In genomic region chr2:61121281-61121680, GRCm38 (mm10) we compare ENCODE assay signal across 28 mouse cellular contexts.
A peak's percentile ranks its signal among the peaks of the same experiment; 100 is the strongest.
DNase-seq lines count a peak whose midpoint lies in the region; ATAC-seq and TF ChIP-seq lines count a peak whose summit lies in the region.
"Had no signal": no experiment of that assay in that cellular context is flagged by ENCODE, and none has a peak within 500 bp of the region (broad histone marks: within the 10 kb centered on the region; RNA-seq: fewer than 3 reads in every experiment).

No protein-coding gene starts in this region.

- H3K4me1 ChIP-seq in hindbrain, postnatal 0 days (ENCODE audit: insufficient read depth, low read length): no peaks in the 10 kb centered on the region
- H3K4me1 ChIP-seq: embryonic facial prominence, embryonic 12.5 days; embryonic facial prominence, embryonic 15.5 days; heart, embryonic 10.5 days; heart, embryonic 13.5 days; hindbrain, embryonic 12.5 days; hindbrain, embryonic 15.5 days; intestine, embryonic 15.5 days had no signal

- no peak overlapping the region for H3K27ac ChIP-seq in hindbrain, postnatal 0 days
- H3K27ac ChIP-seq: embryonic facial prominence, embryonic 12.5 days; embryonic facial prominence, embryonic 15.5 days; heart, adult 2 months; heart, embryonic 10.5 days; heart, embryonic 13.5 days; hindbrain, embryonic 12.5 days; hindbrain, embryonic 15.5 days; intestine, embryonic 15.5 days had no signal

- H3K9me3 ChIP-seq in hindbrain, postnatal 0 days (ENCODE audit: low read length): no peaks in the 10 kb centered on the region
- H3K9me3 ChIP-seq: embryonic facial prominence, embryonic 12.5 days; embryonic facial prominence, embryonic 15.5 days; G1E; heart, embryonic 10.5 days; heart, embryonic 13.5 days; hindbrain, embryonic 12.5 days; hindbrain, embryonic 15.5 days; intestine, embryonic 15.5 days had no signal

- 81% methylated on average over 5 of the region's 5 CpGs for WGBS in hindbrain, postnatal 0 days

- no peak overlapping the region for H3K9ac ChIP-seq in hindbrain, postnatal 0 days (replicated peaks; ENCODE audit: low read length)
- H3K9ac ChIP-seq: embryonic facial prominence, embryonic 12.5 days; embryonic facial prominence, embryonic 15.5 days; forebrain, postnatal 0 days; heart, embryonic 13.5 days; hindbrain, embryonic 12.5 days; hindbrain, embryonic 15.5 days; intestine, embryonic 15.5 days had no signal

- TF ChIP-seq CTCF in hindbrain, postnatal 0 days (IDR thresholded peaks at IDR 0.05; ENCODE audit: low read depth): no peak

- H3K4me2 ChIP-seq in hindbrain, postnatal 0 days (ENCODE audit: low read depth, low read length): no peak overlapping the region
- H3K4me2 ChIP-seq: embryonic facial prominence, embryonic 12.5 days; embryonic facial prominence, embryonic 15.5 days; heart, embryonic 13.5 days; hindbrain, embryonic 12.5 days; hindbrain, embryonic 15.5 days; intestine, embryonic 15.5 days had no signal

- no peak for ATAC-seq in hindbrain, postnatal 0 days
- ATAC-seq: activated CD4-positive, CD25-positive, alpha-beta regulatory T cell, adult 4 months; forebrain, embryonic 14.5 days; forebrain, postnatal 0 days; intestine, embryonic 15.5 days had no signal

- DNase-seq in urinary bladder, postnatal 14 days (ENCODE audit: low spot score): peak; percentile 37
- no peak for DNase-seq in urinary bladder, postnatal 25 days (ENCODE audit: low spot score)
- peak; percentile 53 for DNase-seq in 3T3-L1 (ENCODE audit: low read depth, low spot score)
- peak; percentile 35 for DNase-seq in NIH3T3 (ENCODE audit: low read depth)
- DNase-seq in hindbrain, postnatal 0 days (ENCODE audit: low spot score): no peak
- no peak for DNase-seq in cerebellum, adult 11-12 months
- DNase-seq: adrenal gland, adult 8-10 months; adrenal gland, postnatal 25 days; B cell, adult 2 months; cerebellum, adult 18-20 months; cerebellum, adult 9-10 months; cerebellum, postnatal 14 days; forebrain, postnatal 0 days; gastrocnemius, postnatal 25 days; heart, adult 2 months; heart, postnatal 14 days; kidney, adult 11 months had no signal

- no peak overlapping the region for H3K4me3 ChIP-seq in hindbrain, postnatal 0 days (ENCODE audit: low read length)
- H3K4me3 ChIP-seq: embryonic facial prominence, embryonic 12.5 days; embryonic facial prominence, embryonic 15.5 days; heart, adult 2 months; heart, embryonic 10.5 days; heart, embryonic 13.5 days; hindbrain, embryonic 12.5 days; hindbrain, embryonic 15.5 days; intestine, embryonic 15.5 days had no signal

- no peaks in the 10 kb centered on the region for H3K27me3 ChIP-seq in hindbrain, postnatal 0 days (ENCODE audit: insufficient read depth, low read length)
- H3K27me3 ChIP-seq: CH12.LX; embryonic facial prominence, embryonic 12.5 days; embryonic facial prominence, embryonic 15.5 days; heart, embryonic 13.5 days; hindbrain, embryonic 12.5 days; hindbrain, embryonic 15.5 days; intestine, embryonic 15.5 days had no signal

- H3K36me3 ChIP-seq in hindbrain, postnatal 0 days (ENCODE audit: insufficient read depth, low read length): no peaks in the 10 kb centered on the region
- H3K36me3 ChIP-seq: embryonic facial prominence, embryonic 12.5 days; embryonic facial prominence, embryonic 15.5 days; G1E; heart, embryonic 10.5 days; heart, embryonic 13.5 days; hindbrain, embryonic 12.5 days; hindbrain, embryonic 15.5 days; intestine, embryonic 15.5 days had no signal

Comparison
In these comparisons a context has a peak if more than half of its experiments do, and no peak if none do; other contexts are left out.
1. DNase-seq: peak in urinary bladder, postnatal 14 days (single experiment), 3T3-L1 (single experiment) and NIH3T3 (single experiment); none in urinary bladder, postnatal 25 days (single experiment), hindbrain, postnatal 0 days (single experiment) and cerebellum, adult 11-12 months (single experiment).